8 mouse cellular contexts compared by ENCODE assay signal in the genomic region with DNA sequence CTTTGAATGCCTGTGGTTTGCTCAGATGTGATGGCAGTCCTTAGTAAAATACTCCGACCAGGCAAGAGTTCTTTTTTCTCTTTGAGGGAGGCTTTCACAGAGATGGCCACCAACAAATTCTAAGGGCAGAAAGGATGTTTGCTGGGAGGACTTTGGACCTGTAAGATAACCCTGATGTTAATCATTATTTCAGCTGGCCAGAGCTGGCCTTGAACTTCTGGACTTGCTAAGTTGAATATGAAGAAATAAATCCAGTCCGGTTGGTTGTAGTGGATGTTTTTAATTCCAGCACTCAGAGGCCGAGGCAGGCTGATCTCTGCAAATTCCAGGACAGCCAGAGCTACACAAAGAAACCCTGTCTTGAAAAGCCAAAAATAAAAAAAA.
DNase-seq lines count a peak whose midpoint lies in the region; ATAC-seq and TF ChIP-seq lines count a peak whose summit lies in the region.

No protein-coding gene starts in this region.

- WGBS in forebrain, embryonic 10.5 days: 69% methylated on average over 3 of the region's 3 CpGs
- 68% methylated on average over 3 of the region's 3 CpGs for WGBS in forebrain, embryonic 15.5 days
- WGBS in liver, adult 2 months: 17% methylated on average over 3 of the region's 3 CpGs
- 70% methylated on average over 3 of the region's 3 CpGs for whole genome bisulfite sequencing in neural tube, embryonic 15.5 days

- H3K36me3 ChIP-seq in forebrain, embryonic 10.5 days (replicated peaks): no peaks in the 10 kb centered on the region
- no peaks in the 10 kb centered on the region for H3K36me3 ChIP-seq in forebrain, embryonic 15.5 days
- H3K36me3 ChIP-seq in liver, adult 2 months (ENCODE audit: control insufficient read depth, insufficient read depth, low read length): no peaks in the 10 kb centered on the region
- no peaks in the 10 kb centered on the region for H3K36me3 ChIP-seq in neural tube, embryonic 15.5 days

- no peak overlapping the region for H3K9ac ChIP-seq in forebrain, embryonic 15.5 days (replicated peaks)
- H3K9ac ChIP-seq in liver, adult 2 months (ENCODE audit: low read depth, low read length): no peak overlapping the region
- no peak overlapping the region for H3K9ac ChIP-seq in neural tube, embryonic 15.5 days (replicated peaks)

- no peak overlapping the region for H3K4me3 ChIP-seq in forebrain, embryonic 10.5 days
- H3K4me3 ChIP-seq in forebrain, embryonic 15.5 days: no peak overlapping the region
- no peak overlapping the region for H3K4me3 ChIP-seq in liver, adult 2 months (ENCODE audit: insufficient read depth, low read depth, low read length)
- H3K4me3 ChIP-seq in neural tube, embryonic 15.5 days (replicated peaks): no peak overlapping the region

- no peak for TF ChIP-seq POLR2A in liver, adult 2 months (IDR thresholded peaks at IDR 0.05; ENCODE audit: extremely low read depth, insufficient read depth, low read length)

- H3K4me2 ChIP-seq in forebrain, embryonic 15.5 days (replicated peaks): no peak overlapping the region
- H3K4me2 ChIP-seq in neural tube, embryonic 15.5 days: peak overlapping the region; percentile 22; the same call in 1 of the 2 replicates

- no peak for ATAC-seq in forebrain, embryonic 15.5 days (replicated peaks)
- ATAC-seq in neural tube, embryonic 15.5 days (ENCODE audit: low FRiP score): no peak

- H3K4me1 ChIP-seq in forebrain, embryonic 10.5 days: peaks cover 50% of the 10 kb centered on the region
- H3K4me1 ChIP-seq in forebrain, embryonic 15.5 days: peaks cover 14% of the 10 kb centered on the region
- H3K4me1 ChIP-seq in liver, adult 2 months (ENCODE audit: control insufficient read depth, insufficient read depth, low read length): peaks cover 6% of the 10 kb centered on the region
- peaks cover 11% of the 10 kb centered on the region for H3K4me1 ChIP-seq in neural tube, embryonic 15.5 days

- H3K27me3 ChIP-seq in forebrain, embryonic 10.5 days (ENCODE audit: poor library complexity, severe bottlenecking): no peaks in the 10 kb centered on the region
- H3K27me3 ChIP-seq in forebrain, embryonic 15.5 days: no peaks in the 10 kb centered on the region
- no peaks in the 10 kb centered on the region for H3K27me3 ChIP-seq in liver, adult 2 months (ENCODE audit: control insufficient read depth, insufficient read depth, low read length)
- H3K27me3 ChIP-seq in neural tube, embryonic 15.5 days (replicated peaks): no peaks in the 10 kb centered on the region

- H3K79me2 ChIP-seq in liver, adult 2 months (ENCODE audit: control insufficient read depth, insufficient read depth, low read length): no peaks in the 10 kb centered on the region

- DNase-seq in forebrain, embryonic 10.5 days (ENCODE audit: extremely low spot score, low spot score): no peak
- DNase-seq in liver, adult 2 months (ENCODE audit: extremely low read depth, low read depth, low spot score): peak; percentile 96
- DNase-seq in liver: no peak
- DNase-seq in kidney, postnatal 10 days: peak; percentile 35
- DNase-seq in layer of hippocampus, adult 9-11 months: no peak
- DNase-seq in adrenal gland, postnatal 10 days: no peak

- peak overlapping the region; percentile 81 for H3K27ac ChIP-seq in forebrain, embryonic 10.5 days
- H3K27ac ChIP-seq in forebrain, embryonic 15.5 days (replicated peaks): no peak overlapping the region
- H3K27ac ChIP-seq in liver, adult 2 months (replicated peaks; ENCODE audit: insufficient read depth, low read depth, low read length): peak overlapping the region; percentile 92
- H3K27ac ChIP-seq in neural tube, embryonic 15.5 days (replicated peaks): no peak overlapping the region

- no peaks in the 10 kb centered on the region for H3K9me3 ChIP-seq in forebrain, embryonic 10.5 days
- H3K9me3 ChIP-seq in forebrain, embryonic 15.5 days: no peaks in the 10 kb centered on the region
- no peaks in the 10 kb centered on the region for H3K9me3 ChIP-seq in neural tube, embryonic 15.5 days (replicated peaks)

- no peak for TF ChIP-seq CTCF in liver, adult 2 months (IDR thresholded peaks at IDR 0.05; ENCODE audit: low read depth, low read length)

Comparison
In these comparisons a context has a peak if more than half of its experiments do, and no peak if none do; other contexts are left out.
1. DNase-seq: peak in liver, adult 2 months (single experiment) and kidney, postnatal 10 days (single experiment); none in forebrain, embryonic 10.5 days (single experiment), liver (single experiment), layer of hippocampus, adult 9-11 months (single experiment) and adrenal gland, postnatal 10 days (single experiment).
2. H3K27ac ChIP-seq: peak in forebrain, embryonic 10.5 days (single experiment) and liver, adult 2 months (single experiment); none in forebrain, embryonic 15.5 days (single experiment) and neural tube, embryonic 15.5 days (single experiment).